Mouse (Mus musculus) adrenal gland, adult (tissue): ENCODE measurements around the gene 4933428G20Rik.
A peak's percentile ranks its signal among the peaks of the same experiment; 100 is the strongest.

Experiments
- DNase-seq, 2 experiments: peaks; one replicate each; pipeline ENCODE4 v3.0.0; 2022 to 2023; ENCODE audit warnings: low spot score in 1 of 2; ENCODE audit not compliant: inconsistent age in 2 of 2

4933428G20Rik gene

GRCm38 (mm10) chr11:97508198-97508597, 8.1 kb upstream of the 4933428G20Rik start:
- no peak for DNase-seq

GRCm38 (mm10) chr11:97506331-97506730, 6.2 kb upstream of the 4933428G20Rik start:
- no peak for DNase-seq

GRCm38 (mm10) chr11:97505784-97506183, 5.6 kb upstream of the 4933428G20Rik start:
- DNase-seq = no peak

GRCm38 (mm10) chr11:97502846-97503245, 2.7 kb upstream of the 4933428G20Rik start:
- no peak for DNase-seq

- DNase-seq = no peak
Observed at GRCm38 (mm10) chr11:97502383-97502782, 2.2 kb upstream of the 4933428G20Rik start.

GRCm38 (mm10) chr11:97500720-97501448, 744 bp upstream of the 4933428G20Rik start:
- no peak for DNase-seq

- no peak for DNase-seq
Observed at GRCm38 (mm10) chr11:97497543-97497942, 2.6 kb downstream of the 4933428G20Rik start.

GRCm38 (mm10) chr11:97492836-97493235, 7.3 kb downstream of the 4933428G20Rik start:
- DNase-seq = no peak

GRCm38 (mm10) chr11:97491640-97492039, 8.5 kb downstream of the 4933428G20Rik start:
- no peak for DNase-seq

- DNase-seq = peak; percentile 75 to 92
Observed at GRCm38 (mm10) chr11:97489589-97490324, 10.4 kb downstream of the 4933428G20Rik start.

- no peak for DNase-seq
Observed at GRCm38 (mm10) chr11:97487656-97488055, 12.5 kb downstream of the 4933428G20Rik start.

GRCm38 (mm10) chr11:97485661-97486060, 14.5 kb downstream of the 4933428G20Rik start:
- DNase-seq = no peak

GRCm38 (mm10) chr11:97479824-97480223, 20.3 kb downstream of the 4933428G20Rik start:
- DNase-seq = peak in 1 of 2 experiments; percentile 63

GRCm38 (mm10) chr11:97479085-97479484, 21.1 kb downstream of the 4933428G20Rik start:
- no peak for DNase-seq

- DNase-seq = no peak
Observed at GRCm38 (mm10) chr11:97478345-97478744, 21.8 kb downstream of the 4933428G20Rik start.

GRCm38 (mm10) chr11:97477431-97477830, 22.7 kb downstream of the 4933428G20Rik start:
- DNase-seq = no peak

- DNase-seq = peak in 1 of 2 experiments; percentile 76
Observed at GRCm38 (mm10) chr11:97476334-97477095, 23.6 kb downstream of the 4933428G20Rik start.

- DNase-seq = no peak
Observed at GRCm38 (mm10) chr11:97471276-97471675, 28.9 kb downstream of the 4933428G20Rik start.

- DNase-seq = no peak
Observed at GRCm38 (mm10) chr11:97469828-97470227, 30.3 kb downstream of the 4933428G20Rik start.

- DNase-seq = peak; percentile 82 to 94
Observed at GRCm38 (mm10) chr11:97468639-97469287, 31.4 kb downstream of the 4933428G20Rik start.
